Mouse (Mus musculus) ES-Bruce4 (cell line): ENCODE results near the gene Hecw2. TPM values are rescaled to one million over a fixed set of nuclear protein-coding genes. Genes with fewer than 3 reads are reported as not detected.

Source experiments
- H3K27ac ChIP-seq: 2 replicates; pipeline ENCODE4 v1.5.1; 2012; ENCODE audit warnings: low read length, inconsistent platforms; ENCODE audit not compliant: insufficient read depth
- H3K27me3 ChIP-seq: 2 replicates; pipeline ENCODE4 v1.6.1; 2012; ENCODE audit warnings: mild to moderate bottlenecking, low read length, inconsistent platforms; ENCODE audit not compliant: control insufficient read depth, poor library complexity, insufficient read depth, severe bottlenecking
- H3K36me3 ChIP-seq: 2 replicates; pipeline ENCODE4 v1.6.1; 2012; ENCODE audit warnings: inconsistent platforms, mild to moderate bottlenecking, low read length, moderate library complexity; ENCODE audit not compliant: control insufficient read depth, poor library complexity, insufficient read depth, severe bottlenecking
- H3K4me1 ChIP-seq: one replicate; pipeline ENCODE4 v1.8.1; 2011; ENCODE audit warnings: low read length; ENCODE audit not compliant: control insufficient read depth, insufficient read depth
- H3K4me3 ChIP-seq: 2 replicates; pipeline ENCODE4 v1.5.1; 2011; ENCODE audit warnings: low read depth, mild to moderate bottlenecking, low read length
- H3K9ac ChIP-seq: 2 replicates; pipeline ENCODE4 v1.6.1; 2012; ENCODE audit warnings: low read depth, mild to moderate bottlenecking, inconsistent platforms; ENCODE audit not compliant: poor library complexity, severe bottlenecking
- H3K9me3 ChIP-seq: replicated peaks from 2 replicates; pipeline ENCODE4 v1.6.1; 2012; ENCODE audit warnings: mild to moderate bottlenecking, low read length, inconsistent platforms; ENCODE audit not compliant: control insufficient read depth, poor library complexity, insufficient read depth, severe bottlenecking
- CTCF ChIP-seq: IDR thresholded peaks from one replicate; pipeline ENCODE4 v1.8.1; 2011; ENCODE audit warnings: low read depth, low read length
- EP300 ChIP-seq: IDR thresholded peaks from 2 replicates; pipeline ENCODE4 v1.6.1; 2011; ENCODE audit warnings: low read depth, low read length; ENCODE audit not compliant: insufficient read depth
- POLR2A ChIP-seq: IDR thresholded peaks from one replicate; pipeline ENCODE4 v1.8.1; 2011; ENCODE audit warnings: low read length; ENCODE audit not compliant: insufficient read depth
- polyA plus RNA-seq: library from polyadenylated mRNA; stranded (reverse); fragments of >200 nt; gene quantifications from 2 replicates; pipeline ENCODE4 v1.2.4, GENCODE M21; 2011; ENCODE audit warnings: low read depth; ENCODE audit not compliant: missing spikeins, insufficient read depth, insufficient read length

The Hecw2 gene
- polyA plus RNA-seq, 1 experiment = 9.5 TPM

DNA sequence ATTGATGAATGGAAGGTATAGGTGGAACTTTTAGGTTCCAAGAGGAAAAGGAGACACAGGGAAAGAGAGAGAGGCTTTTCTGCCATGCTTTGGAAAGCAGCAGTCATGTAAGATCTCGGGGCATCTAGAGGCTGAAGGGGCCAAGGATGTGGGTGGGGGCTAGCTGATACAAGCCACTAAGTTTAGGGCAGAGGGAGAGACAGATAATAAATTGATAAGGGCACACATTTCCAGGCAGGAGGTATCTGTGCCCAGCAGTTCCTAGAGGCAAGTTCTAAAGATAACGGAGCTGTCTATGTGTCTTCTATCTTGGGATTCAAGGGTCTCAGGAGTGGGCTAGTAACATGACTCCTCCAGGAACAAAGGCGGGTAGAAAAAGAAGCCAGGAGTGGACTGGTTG, 8.6 kb downstream of the Hecw2 start:
- no peaks in the 10 kb centered on the region for H3K27me3 ChIP-seq
- TF ChIP-seq CTCF = no peak
- no peak for TF ChIP-seq EP300
- TF ChIP-seq POLR2A = no peak
- no peaks in the 10 kb centered on the region for H3K36me3 ChIP-seq
- H3K4me3 ChIP-seq = no peak overlapping the region
- no peak overlapping the region for H3K27ac ChIP-seq
- no peak overlapping the region for H3K9ac ChIP-seq
- no peaks in the 10 kb centered on the region for H3K4me1 ChIP-seq
- H3K9me3 ChIP-seq = no peaks in the 10 kb centered on the region

- no peaks in the 10 kb centered on the region for H3K27me3 ChIP-seq
- H3K4me1 ChIP-seq = no peaks in the 10 kb centered on the region
- no peak overlapping the region for H3K4me3 ChIP-seq
- H3K36me3 ChIP-seq = no peaks in the 10 kb centered on the region
- H3K9ac ChIP-seq = no peak overlapping the region
- no peak overlapping the region for H3K27ac ChIP-seq
- H3K9me3 ChIP-seq = no peaks in the 10 kb centered on the region
- TF ChIP-seq EP300 = no peak
- no peak for TF ChIP-seq POLR2A
- no peak for TF ChIP-seq CTCF
Measured at GRCm38 (mm10) chr1:54180663-54181062, 14.3 kb downstream of the Hecw2 start.

DNA sequence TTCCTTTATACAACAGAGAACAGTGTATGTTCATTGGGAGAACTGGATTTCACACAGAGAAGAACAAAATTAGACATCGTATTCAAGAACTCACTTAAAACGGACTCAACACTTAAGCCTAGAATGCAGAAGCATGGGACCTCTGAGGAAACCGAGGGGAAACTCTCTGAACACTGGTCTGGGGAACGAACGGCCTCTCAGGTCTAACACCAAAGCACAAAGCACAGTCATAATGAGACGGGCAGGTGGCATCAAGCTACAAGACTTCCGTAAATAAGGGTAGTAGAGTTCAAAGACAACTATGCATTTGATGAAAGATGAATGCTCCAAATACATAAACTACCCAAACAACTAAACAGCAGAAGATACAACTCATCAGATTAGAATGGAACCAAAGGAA, 15.8 kb downstream of the Hecw2 start:
- no peak overlapping the region for H3K4me3 ChIP-seq
- no peaks in the 10 kb centered on the region for H3K4me1 ChIP-seq
- H3K27me3 ChIP-seq = no peaks in the 10 kb centered on the region
- no peak overlapping the region for H3K27ac ChIP-seq
- H3K9ac ChIP-seq = no peak overlapping the region
- TF ChIP-seq CTCF (no peak), POLR2A (no peak), EP300 (no peak)
- H3K9me3 ChIP-seq = no peaks in the 10 kb centered on the region
- no peaks in the 10 kb centered on the region for H3K36me3 ChIP-seq

GRCm38 (mm10) chr1:54176592-54176991, 18.4 kb downstream of the Hecw2 start:
- Histone ChIP-seq H3K9ac (no peak overlapping the region), H3K4me1 (no peaks in the 10 kb centered on the region), H3K27me3 (no peaks in the 10 kb centered on the region), H3K27ac (no peak overlapping the region), H3K36me3 (no peaks in the 10 kb centered on the region), H3K4me3 (no peak overlapping the region), H3K9me3 (no peaks in the 10 kb centered on the region)
- TF ChIP-seq CTCF = no peak
- TF ChIP-seq POLR2A = no peak
- no peak for TF ChIP-seq EP300

DNA sequence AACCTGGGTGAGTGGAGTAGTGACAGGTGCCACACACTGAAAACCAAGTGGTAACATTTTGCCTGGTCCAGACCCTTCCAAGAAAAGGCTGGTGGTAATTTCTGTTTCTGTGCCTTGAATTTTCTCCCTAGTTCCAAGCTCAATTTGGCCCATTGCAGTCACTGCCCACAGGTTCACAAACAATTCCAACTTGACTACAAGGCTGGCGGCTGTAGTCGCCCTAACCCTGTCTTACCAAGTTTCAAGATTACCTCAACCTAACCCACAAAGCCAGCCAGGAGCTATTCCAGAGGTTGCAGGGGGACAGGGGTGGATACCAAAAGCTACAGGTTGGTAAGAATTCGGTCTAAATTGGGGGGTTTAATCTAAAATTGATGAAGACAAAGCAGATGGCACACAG, 27.0 kb downstream of the Hecw2 start:
- no peak overlapping the region for H3K9ac ChIP-seq
- H3K4me1 ChIP-seq = no peaks in the 10 kb centered on the region
- H3K36me3 ChIP-seq = no peaks in the 10 kb centered on the region
- no peaks in the 10 kb centered on the region for H3K27me3 ChIP-seq
- H3K27ac ChIP-seq = no peak overlapping the region
- H3K4me3 ChIP-seq = no peak overlapping the region
- H3K9me3 ChIP-seq = no peaks in the 10 kb centered on the region
- TF ChIP-seq POLR2A = no peak
- no peak for TF ChIP-seq EP300
- no peak for TF ChIP-seq CTCF

- Histone ChIP-seq H3K36me3 (no peaks in the 10 kb centered on the region), H3K9ac (no peak overlapping the region)
Measured at GRCm38 (mm10) chr1:54159531-54159930, 35.4 kb downstream of the Hecw2 start.

More at GRCm38 (mm10) chr1:54159531-54159930, 35.4 kb downstream of the Hecw2 start:
- no peaks in the 10 kb centered on the region for H3K4me1 ChIP-seq
- no peak overlapping the region for H3K4me3 ChIP-seq
- no peaks in the 10 kb centered on the region for H3K9me3 ChIP-seq
- no peak overlapping the region for H3K27ac ChIP-seq
- TF ChIP-seq CTCF (no peak), POLR2A (no peak), EP300 (no peak)
- H3K27me3 ChIP-seq = no peaks in the 10 kb centered on the region
